Mouse (Mus musculus) R1 (cell line): ENCODE measurements around the gene Ddx19a.

ENCODE experiments used
- DNase-seq: peaks from one replicate; pipeline ENCODE4 v3.0.0-alpha.2; 2018; ENCODE audit warnings: low read depth, low spot score

The Ddx19a gene

GRCm38 (mm10) chr8:110969910-110970770 lies 27.5 kb downstream of the Ddx19a start:
- peak; percentile 99 for DNase-seq

DNA sequence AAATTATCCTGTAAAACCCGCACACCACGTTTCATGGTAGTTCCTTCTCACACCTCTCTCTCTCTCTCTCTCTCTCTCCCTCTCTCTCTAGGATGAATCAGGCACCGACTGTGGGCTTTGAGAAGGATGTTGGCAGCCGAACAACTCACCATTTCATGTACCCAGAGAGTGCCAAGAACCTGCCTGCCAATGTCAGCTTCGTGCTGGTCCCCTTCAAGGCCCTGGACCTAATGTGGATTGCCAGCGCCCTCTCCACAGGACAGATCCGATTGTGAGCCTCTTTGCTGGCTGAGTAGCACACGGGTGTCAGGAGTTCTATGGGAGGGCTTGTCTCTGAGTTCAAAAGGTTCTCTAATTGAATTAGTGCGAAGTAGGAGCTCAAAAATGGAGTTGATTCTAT lies 30.3 kb downstream of the Ddx19a start:
- no peak for DNase-seq

GRCm38 (mm10) chr8:110966586-110966985 lies 31.0 kb downstream of the Ddx19a start:
- DNase-seq: no peak

DNA sequence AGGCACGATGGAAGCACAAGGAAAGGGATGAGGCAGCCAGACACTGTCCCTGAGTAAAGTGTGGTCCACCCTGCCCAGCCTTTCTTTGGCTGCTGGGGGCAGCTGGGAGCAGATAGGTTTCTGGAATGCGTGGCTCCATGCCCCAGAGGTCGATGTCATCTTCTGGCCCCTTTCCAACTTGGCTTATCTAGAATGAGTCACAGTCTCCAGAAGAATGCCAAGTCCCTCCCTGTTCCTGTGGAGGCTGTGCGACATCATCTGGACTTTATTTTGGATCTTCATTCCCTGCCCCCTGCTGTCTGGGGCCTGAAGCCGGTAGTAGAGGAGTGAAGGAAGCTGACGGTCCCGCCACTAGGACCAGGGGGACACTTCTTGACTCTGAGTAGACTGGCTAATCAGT lies 32.0 kb downstream of the Ddx19a start:
- DNase-seq: peak; percentile 42

GRCm38 (mm10) chr8:110964666-110965065 lies 32.9 kb downstream of the Ddx19a start:
- no peak for DNase-seq

DNA sequence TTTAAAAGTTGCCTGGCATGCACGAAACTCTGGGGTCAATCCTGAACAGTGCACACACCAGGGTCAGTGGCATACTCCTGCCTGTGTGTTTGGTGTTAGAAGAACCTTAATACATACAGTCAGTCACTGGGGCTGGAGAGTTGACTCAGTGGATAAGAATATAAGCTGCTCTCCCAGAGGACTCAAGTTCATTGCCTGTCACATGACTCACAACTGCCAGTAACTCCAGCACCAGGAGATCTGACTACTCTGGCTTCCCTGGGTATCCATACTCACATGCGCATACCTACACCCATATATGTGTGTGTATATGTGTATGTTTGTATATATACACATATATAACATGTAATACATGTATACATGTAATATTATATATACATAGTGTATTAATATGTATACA lies 34.5 kb downstream of the Ddx19a start:
- DNase-seq: no peak

DNA sequence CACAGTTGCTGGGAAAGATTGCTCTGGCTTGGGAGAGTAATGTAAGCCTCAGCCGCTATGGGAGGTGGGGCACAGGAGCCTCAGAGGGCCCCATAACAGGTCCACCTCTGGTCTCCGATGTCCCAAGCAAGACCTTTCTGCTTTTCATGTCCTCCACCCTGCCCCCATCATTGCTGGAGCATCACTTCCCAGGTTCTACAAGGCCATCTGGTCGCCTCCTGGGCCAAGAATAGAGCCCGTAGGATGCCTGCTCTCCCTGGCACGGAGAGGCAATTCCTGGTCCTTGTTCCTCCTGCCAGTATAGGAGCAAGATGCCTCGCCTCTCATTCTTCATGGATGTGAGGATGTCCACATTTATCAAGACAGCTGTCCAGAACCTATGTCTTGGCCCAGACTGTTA lies 37.7 kb downstream of the Ddx19a start:
- no peak for DNase-seq

GRCm38 (mm10) chr8:110959071-110959780 lies 38.4 kb downstream of the Ddx19a start:
- DNase-seq: no peak

- peak; percentile 31 for DNase-seq
Measured at GRCm38 (mm10) chr8:110958553-110958952, 39.0 kb downstream of the Ddx19a start.

GRCm38 (mm10) chr8:110958135-110958534 lies 39.5 kb downstream of the Ddx19a start:
- DNase-seq: no peak

- DNase-seq: peak; percentile 33
Measured at GRCm38 (mm10) chr8:110957471-110957870, 40.1 kb downstream of the Ddx19a start.

DNA sequence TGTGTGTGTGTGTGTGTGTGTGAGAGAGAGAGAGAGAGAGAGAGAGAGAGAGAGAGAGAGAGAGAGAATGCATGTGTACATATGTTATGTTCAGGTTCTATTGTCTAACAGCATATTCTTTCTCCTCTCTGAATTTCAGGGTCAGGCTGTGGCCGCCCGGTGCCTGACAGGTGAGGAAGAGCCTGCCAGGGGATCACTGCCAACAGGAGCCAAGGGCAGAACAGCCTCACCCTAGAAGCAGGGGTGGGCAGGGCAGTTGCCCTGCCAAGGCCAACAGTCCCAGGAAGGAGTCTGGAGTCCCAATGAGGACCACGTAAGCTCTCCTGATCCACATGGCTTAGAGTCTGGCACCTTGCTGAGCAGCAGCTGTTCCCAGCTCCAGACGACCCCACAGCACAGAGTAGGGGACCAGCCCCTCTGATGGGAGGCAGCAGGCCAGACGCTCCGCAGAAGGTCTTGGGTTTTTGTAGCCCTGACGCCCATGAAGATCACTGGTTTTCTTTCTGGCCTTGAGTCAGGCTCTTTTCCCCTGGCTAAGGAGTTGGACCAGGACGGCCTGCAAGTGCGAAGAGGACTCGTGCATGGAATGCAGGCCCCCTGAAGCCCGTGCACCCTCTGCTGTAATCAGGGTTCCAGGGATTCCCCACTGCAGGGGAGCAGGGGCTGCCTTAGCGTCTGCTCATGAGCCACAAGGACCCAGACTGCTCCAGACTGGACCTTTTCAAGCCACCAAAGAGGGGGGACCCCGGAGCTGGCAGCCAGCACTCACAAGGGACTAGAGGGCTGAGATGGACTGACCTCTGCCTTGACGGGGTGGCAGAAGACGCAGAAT lies 40.8 kb downstream of the Ddx19a start:
- DNase-seq: no peak

DNA sequence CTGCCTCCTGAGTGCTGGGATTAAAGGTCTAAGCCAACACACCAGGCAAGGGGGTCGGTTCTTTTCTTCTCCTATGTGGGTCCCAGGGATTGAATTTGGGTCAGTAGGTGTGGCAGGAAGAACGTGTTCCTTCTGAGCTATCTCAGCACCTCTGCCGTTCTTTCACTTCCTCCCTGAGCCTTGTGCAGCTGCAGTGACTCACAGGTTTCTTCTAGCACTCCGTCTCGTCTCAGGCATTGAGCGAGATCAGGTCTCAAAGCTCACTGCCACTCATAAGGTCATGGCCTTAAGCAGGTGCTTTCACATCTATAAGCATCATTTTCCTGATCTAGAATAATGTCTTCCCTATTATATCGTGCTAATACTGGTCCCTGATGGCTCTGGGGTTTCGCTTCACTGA lies 42.8 kb downstream of the Ddx19a start:
- no peak for DNase-seq

- peak; percentile 61 for DNase-seq
Measured at GRCm38 (mm10) chr8:110950065-110950484, 47.5 kb downstream of the Ddx19a start.

- no peak for DNase-seq
Measured at GRCm38 (mm10) chr8:110945716-110946115, 51.9 kb downstream of the Ddx19a start.

DNA sequence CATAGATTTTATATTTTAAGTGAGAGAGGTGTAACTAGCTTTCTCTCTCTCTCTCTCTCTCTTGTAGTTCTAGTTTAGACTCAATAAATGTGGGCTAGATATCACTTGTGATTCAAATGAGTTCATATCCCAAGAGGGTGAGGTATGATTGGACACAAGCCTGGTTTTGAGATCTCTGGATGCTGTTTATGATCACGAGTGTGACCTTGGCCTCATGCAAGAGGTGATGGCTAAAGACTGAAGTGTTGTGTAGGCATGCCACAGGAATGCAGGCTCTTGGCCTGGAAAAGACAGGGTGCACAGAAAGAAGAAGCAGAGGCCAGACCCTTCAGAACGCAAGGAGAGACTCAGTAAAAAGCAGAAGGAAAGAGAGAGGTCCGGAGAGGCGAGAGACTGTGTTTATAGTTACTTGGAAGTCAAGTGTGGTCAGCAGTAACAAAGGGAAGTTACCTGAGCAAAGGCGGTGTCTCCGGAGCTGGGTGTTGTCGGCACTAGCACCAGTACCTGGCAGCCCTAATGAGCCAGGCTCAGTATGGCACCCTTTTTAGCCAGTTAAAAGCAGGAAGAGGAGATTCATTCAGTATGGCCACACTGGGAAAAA lies 53.2 kb downstream of the Ddx19a start:
- DNase-seq: no peak

GRCm38 (mm10) chr8:110941453-110941948 lies 56.1 kb downstream of the Ddx19a start:
- DNase-seq: no peak

- no peak for DNase-seq
Measured at GRCm38 (mm10) chr8:110940682-110941452, 56.7 kb downstream of the Ddx19a start.

DNA sequence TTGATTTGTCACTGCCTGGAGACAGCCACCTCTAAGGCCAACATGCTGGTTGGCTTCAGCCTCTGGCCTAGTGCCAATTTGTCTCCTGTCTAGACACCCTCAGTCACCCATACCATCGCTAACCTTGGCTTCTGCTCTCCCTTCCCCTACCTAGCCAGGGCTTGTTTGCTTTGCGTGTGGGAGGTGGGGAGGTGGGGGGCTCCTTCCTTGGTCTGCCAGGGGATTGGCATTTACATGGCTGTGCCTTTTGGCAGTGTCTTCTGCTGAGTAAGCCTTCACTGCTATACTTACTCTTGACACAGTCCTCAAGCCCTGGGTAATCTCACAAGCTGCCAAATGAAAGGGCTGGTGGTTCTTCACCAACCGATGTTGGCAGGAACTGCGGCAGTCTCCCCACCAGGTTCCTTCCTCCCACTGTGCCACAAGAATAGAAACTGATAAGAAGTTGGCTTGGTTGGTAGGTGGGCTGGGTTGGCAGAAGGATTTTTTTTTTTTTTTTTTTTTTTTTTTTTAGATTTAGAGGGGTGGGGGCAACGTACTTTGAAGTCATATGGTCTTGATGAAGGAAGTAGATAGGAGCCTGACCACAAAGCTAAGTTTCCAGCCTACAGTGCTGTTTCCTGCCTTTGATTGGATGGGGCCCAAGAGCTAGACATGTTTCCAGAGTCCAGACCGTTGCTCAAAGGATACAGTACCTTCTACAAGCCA lies 58.6 kb downstream of the Ddx19a start:
- no peak for DNase-seq

DNA sequence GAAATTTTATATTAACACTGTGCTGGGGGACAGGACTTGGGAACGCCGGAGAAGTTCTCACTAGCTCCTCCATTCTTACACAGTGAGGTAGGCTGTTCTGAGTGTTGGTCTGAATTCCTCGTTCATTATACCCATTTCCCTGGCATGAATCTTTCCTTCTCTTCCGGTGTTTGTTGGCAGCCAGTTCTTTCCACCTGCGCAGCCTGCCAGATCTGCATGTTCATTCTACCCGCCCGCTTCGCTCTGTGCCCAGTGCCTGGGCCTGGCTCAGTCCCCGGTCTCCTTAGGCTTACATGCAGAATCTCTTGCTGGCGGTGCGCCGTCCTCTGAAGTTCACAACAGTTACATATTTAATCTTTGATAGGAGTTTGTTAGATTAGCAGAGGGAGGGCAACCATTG lies 61.4 kb downstream of the Ddx19a start:
- no peak for DNase-seq
